Mouse (Mus musculus): ENCODE measurements around the gene Pik3ap1.

DNA sequence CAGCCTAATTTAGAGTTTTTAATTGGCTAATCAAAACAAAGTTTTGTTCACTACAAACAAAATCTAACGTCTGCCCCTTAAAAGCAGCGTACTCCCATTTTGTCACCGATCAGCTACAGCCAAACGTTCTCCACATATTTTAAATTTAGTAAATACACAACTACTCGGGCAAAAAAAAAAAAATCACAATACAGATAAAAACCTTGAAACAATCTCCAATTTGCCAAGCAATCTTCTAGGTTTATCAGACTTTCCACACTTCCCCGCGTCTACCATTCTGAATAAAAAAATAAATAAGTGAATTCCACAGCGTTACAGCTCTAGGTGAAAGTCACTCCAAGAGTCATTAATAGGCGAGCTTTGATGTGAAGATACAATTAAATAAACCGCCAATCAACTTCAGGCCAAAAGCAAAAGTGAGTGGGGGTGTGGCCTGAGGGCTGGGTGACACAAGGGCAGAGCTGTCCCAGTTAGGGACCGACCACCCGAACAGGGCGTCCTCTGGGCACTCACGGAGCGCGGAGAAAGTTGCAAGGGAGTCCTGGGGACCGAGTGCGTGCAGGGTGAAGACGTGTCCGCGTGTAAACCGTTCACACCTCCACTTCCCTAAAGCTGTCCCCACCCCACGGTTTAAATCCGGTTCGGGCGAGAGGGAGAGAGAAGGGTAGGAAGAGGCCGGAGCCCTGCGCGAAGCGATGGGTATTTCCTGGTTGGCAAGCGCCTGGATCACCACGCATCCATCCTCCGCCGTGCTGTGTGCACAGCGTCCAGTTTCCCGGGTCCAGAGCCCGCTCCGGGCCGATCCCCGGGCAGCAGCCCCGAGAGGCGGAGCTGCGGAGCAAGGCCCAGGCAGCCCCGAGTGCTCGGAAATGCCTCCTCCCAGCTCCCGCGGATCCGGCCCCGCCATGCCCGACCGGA, 121.9 kb downstream of the Pik3ap1 start:
- TF ChIP-seq EP300 (IDR thresholded peaks at IDR 0.05; ENCODE audit: insufficient read depth, low read depth, low read length) (no peak), POLR2A (IDR thresholded peaks at IDR 0.05; ENCODE audit: insufficient read depth, low read depth, low read length) (no peak), CTCF (IDR thresholded peaks at IDR 0.05) (0 out of 2 replicates have a peak, but pooled peaks have one; percentile 11)
